Mouse (Mus musculus) midbrain, postnatal 0 days (tissue): ENCODE results near the gene Reck. TPM values are rescaled to one million over a fixed set of nuclear protein-coding genes. Genes with fewer than 3 reads are reported as not detected.

Source experiments
- ATAC-seq: fragments of 200-750 bp; cut with Nextera tagmentation; 2 replicates; pipeline ENCODE4 v1.8.0; 2017; ENCODE audit warnings: moderate number of reproducible peaks, mild to moderate bottlenecking, moderate TSS enrichment, moderate library complexity; ENCODE audit not compliant: low FRiP score
- DNase-seq: peaks from one replicate; pipeline ENCODE4 v3.0.0-alpha.2; 2015; ENCODE audit warnings: low spot score
- H3K27ac ChIP-seq: fragments of 300-500 bp; sonication (generic); 2 replicates; pipeline ENCODE4 v1.5.1; 2014; ENCODE audit warnings: low read depth, mild to moderate bottlenecking, low read length, mixed read lengths
- H3K27me3 ChIP-seq: fragments of 300-500 bp; sonication (generic); 2 replicates; pipeline ENCODE4 v1.6.1; 2014; ENCODE audit warnings: low read length, control low read depth, mixed read lengths; ENCODE audit not compliant: insufficient read depth
- H3K36me3 ChIP-seq: fragments of 300-500 bp; sonication (generic); 2 replicates; pipeline ENCODE4 v1.6.1; 2014; ENCODE audit warnings: low read length, control low read depth, mixed read lengths; ENCODE audit not compliant: insufficient read depth
- H3K4me1 ChIP-seq: fragments of 300-500 bp; sonication (generic); 2 replicates; pipeline ENCODE4 v1.6.1; 2014; ENCODE audit warnings: mild to moderate bottlenecking, control low read depth, antibody characterized with exemption, low read length, mixed read lengths; ENCODE audit not compliant: insufficient read depth
- H3K4me2 ChIP-seq: fragments of 300-500 bp; sonication (generic); 2 replicates; pipeline ENCODE4 v1.6.1; 2014; ENCODE audit warnings: low read depth, mild to moderate bottlenecking, low read length, mixed read lengths; ENCODE audit not compliant: poor library complexity, severe bottlenecking
- H3K4me3 ChIP-seq: fragments of 300-500 bp; sonication (generic); 2 replicates; pipeline ENCODE4 v1.5.1; 2014; ENCODE audit warnings: low read depth, mild to moderate bottlenecking, low read length, moderate library complexity
- H3K9ac ChIP-seq: fragments of 300-500 bp; sonication (generic); replicated peaks from 2 replicates; pipeline ENCODE4 v1.6.1; 2014; ENCODE audit warnings: mild to moderate bottlenecking, low read length, moderate library complexity, mixed read lengths; ENCODE audit not compliant: poor library complexity, severe bottlenecking
- H3K9me3 ChIP-seq: fragments of 300-500 bp; sonication (generic); 2 replicates; pipeline ENCODE4 v1.6.1; 2016; ENCODE audit warnings: low read length, control low read depth
- CTCF ChIP-seq: IDR thresholded peaks from 2 replicates; pipeline ENCODE4 v1.5.1; 2016; ENCODE audit warnings: antibody characterized with exemption, mild to moderate bottlenecking
- WGBS: fragments of 180-500 bp; shearing (Covaris S2); extraction: QIAGEN DNeasy Blood & Tissue Kit; methylation state at CpG from one replicate; pipeline ENCODE4 v1.1.7; 2014; 5-methylcytosine and 5-hydroxymethylcytosine counted together
- polyA plus RNA-seq: library from polyadenylated mRNA; unstranded; fragments of >200 nt; fragmentation: Nextera tagmentation; extraction: Ambion mirVana; gene quantifications from 2 replicates; pipeline ENCODE4 v1.2.1, GENCODE M21; 2015
- total RNA-seq: library from RNA; depleted of rRNA; stranded (reverse); fragments of >200 nt; gene quantifications from 2 replicates; pipeline ENCODE4 v1.2.3, GENCODE M21; 2014

The Reck gene
- total and polyA plus RNA-seq, 2 experiments from 2014 or later: 3.9 to 6.0 TPM

GRCm38 (mm10) chr4:43979746-43980145, 104.4 kb downstream of the Reck start:
- 67% methylated on average over 3 of the region's 3 CpGs for WGBS
- no peak overlapping the region for H3K27ac ChIP-seq
- no peak for TF ChIP-seq CTCF

GRCm38 (mm10) chr4:43980236-43980635, 104.9 kb downstream of the Reck start:
- H3K4me2 ChIP-seq: no peak overlapping the region
- no peak overlapping the region for H3K27ac ChIP-seq
- no peaks in the 10 kb centered on the region for H3K9me3 ChIP-seq
- no peak for DNase-seq
- no peaks in the 10 kb centered on the region for H3K36me3 ChIP-seq
- no peak overlapping the region for H3K4me3 ChIP-seq
- no peak for ATAC-seq
- no peak overlapping the region for H3K9ac ChIP-seq
- no peak for TF ChIP-seq CTCF
- H3K4me1 ChIP-seq: no peaks in the 10 kb centered on the region
- WGBS: 83% methylated on average over 4 of the region's 4 CpGs
- no peaks in the 10 kb centered on the region for H3K27me3 ChIP-seq

More at GRCm38 (mm10) chr4:43979746-43980145, 104.4 kb downstream of the Reck start:
- H3K36me3 ChIP-seq: no peaks in the 10 kb centered on the region
- peak; percentile 92 for DNase-seq
- no peaks in the 10 kb centered on the region for H3K9me3 ChIP-seq
- H3K27me3 ChIP-seq: no peaks in the 10 kb centered on the region
- H3K9ac ChIP-seq: no peak overlapping the region
- no peak overlapping the region for H3K4me2 ChIP-seq
- no peak overlapping the region for H3K4me3 ChIP-seq
- no peak for ATAC-seq
- H3K4me1 ChIP-seq: no peaks in the 10 kb centered on the region

GRCm38 (mm10) chr4:43980846-43981245, 105.5 kb downstream of the Reck start:
- H3K9ac ChIP-seq: no peak overlapping the region
- ATAC-seq: no peak
- no peaks in the 10 kb centered on the region for H3K36me3 ChIP-seq
- 96% methylated on average over 6 of the region's 6 CpGs for WGBS
- TF ChIP-seq CTCF: no peak
- no peak overlapping the region for H3K4me3 ChIP-seq
- no peaks in the 10 kb centered on the region for H3K9me3 ChIP-seq
- no peaks in the 10 kb centered on the region for H3K27me3 ChIP-seq
- H3K4me1 ChIP-seq: no peaks in the 10 kb centered on the region
- no peak for DNase-seq
- no peak overlapping the region for H3K27ac ChIP-seq
- H3K4me2 ChIP-seq: no peak overlapping the region

- Histone ChIP-seq H3K4me3 (no peak overlapping the region), H3K9me3 (no peaks in the 10 kb centered on the region), H3K27me3 (no peaks in the 10 kb centered on the region), H3K27ac (no peak overlapping the region), H3K9ac (no peak overlapping the region), H3K4me1 (no peaks in the 10 kb centered on the region), H3K36me3 (no peaks in the 10 kb centered on the region), H3K4me2 (no peak overlapping the region)
- whole genome bisulfite sequencing: 89% methylated on average over 7 of the region's 7 CpGs
- DNase-seq: no peak
- no peak for TF ChIP-seq CTCF
- no peak for ATAC-seq
Observed at GRCm38 (mm10) chr4:43981251-43981650, 105.9 kb downstream of the Reck start.

- H3K9ac ChIP-seq: no peak overlapping the region
- no peaks in the 10 kb centered on the region for H3K4me1 ChIP-seq
- no peaks in the 10 kb centered on the region for H3K9me3 ChIP-seq
- peak; percentile 93 for ATAC-seq
- WGBS: 3% methylated on average over 24 of the region's 24 CpGs
- H3K27ac ChIP-seq: no peak overlapping the region
- peak overlapping the region; percentile 33 for H3K4me3 ChIP-seq
- peak; percentile 96 for TF ChIP-seq CTCF
- peak; percentile 93 for DNase-seq
- H3K4me2 ChIP-seq: peak overlapping the region; percentile 65
- H3K36me3 ChIP-seq: no peaks in the 10 kb centered on the region
- no peaks in the 10 kb centered on the region for H3K27me3 ChIP-seq
Observed at GRCm38 (mm10) chr4:43982053-43982732, 106.9 kb downstream of the Reck start.

DNA sequence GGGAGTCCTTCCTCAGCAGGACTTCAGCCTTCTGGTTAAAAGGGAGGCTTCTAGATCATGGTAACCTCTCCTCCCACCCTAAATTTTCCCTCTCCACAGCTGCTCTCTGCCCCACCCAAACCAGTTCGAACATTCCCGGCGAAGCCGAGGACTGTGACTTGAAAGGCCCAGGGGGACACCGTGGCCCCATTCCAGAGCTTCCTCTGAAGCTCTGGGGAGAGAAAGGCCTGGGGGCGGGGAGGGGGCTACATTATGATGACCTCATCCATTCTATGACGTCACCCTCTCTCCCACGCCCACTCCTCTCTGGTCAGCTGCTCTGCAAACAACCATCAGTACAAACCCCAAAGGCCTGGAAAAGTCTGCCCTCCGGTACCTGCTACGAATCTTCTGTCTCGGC, 107.9 kb downstream of the Reck start, which contains the start of gene Ccin:
TSS of gene Ccin (plus strand) at position 303 of the 400 bp plus-strand sequence.
- Histone ChIP-seq H3K27ac (no peak within 1 kb of the TSS), H3K9ac (no peak within 1 kb of the TSS), H3K4me2 (peak within 1 kb of the TSS; percentile 65), H3K36me3 (no peaks in the 10 kb centered on the region), H3K9me3 (no peaks in the 10 kb centered on the region), H3K4me3 (peak within 1 kb of the TSS; percentile 33), H3K4me1 (no peaks in the 10 kb centered on the region), H3K27me3 (no peaks in the 10 kb centered on the region)
- DNase-seq (no peak), ATAC-seq (no peak)
- no peak for TF ChIP-seq CTCF
- WGBS: 79% methylated on average over 11 of the region's 11 CpGs
